Mouse (Mus musculus) E14TG2a.4 (cell line): ENCODE measurements at regions not wholly inside any gene's neighbourhood (a gene's known extent, or its start where the extent isn't known, plus 50 kb on each side); places are given as distances from the start of the nearest gene placed in this dataset.

Experiments
- CTCF ChIP-seq: conservative IDR thresholded peaks from 2 replicates; pipeline ENCODE4 v1.5.1; 2014; ENCODE audit warnings: low read length
- NANOG ChIP-seq: IDR thresholded peaks from 2 replicates; pipeline ENCODE4 v1.6.1; 2014; ENCODE audit warnings: borderline replicate concordance, low read length, mixed read lengths
- POU5F1 ChIP-seq: IDR thresholded peaks from 2 replicates; pipeline ENCODE4 v1.6.1; 2014; ENCODE audit warnings: low read length, borderline replicate concordance

GRCm38 (mm10) chr7:94227482-94227881, 1147.8 kb downstream of the Fam181b start:
- TF ChIP-seq CTCF, result no peak
- no peak for TF ChIP-seq NANOG
- TF ChIP-seq POU5F1, result no peak
